Mouse (Mus musculus): ENCODE measurements around the gene Plekha6.

- TF ChIP-seq CHD2 (IDR thresholded peaks at IDR 0.05; ENCODE audit: low read depth, low read length) (no peak), MAFK (IDR thresholded peaks at IDR 0.05; ENCODE audit: insufficient read depth, low read depth, low read length) (no peak), HCFC1 (IDR thresholded peaks at IDR 0.05; ENCODE audit: borderline replicate concordance, insufficient read depth, low read length) (no peak), ZNF384 (IDR thresholded peaks at IDR 0.05; ENCODE audit: low read depth, low read length) (0 out of 2 replicates have a peak, but pooled peaks have one; percentile 25), ZC3H11A (IDR thresholded peaks at IDR 0.05; ENCODE audit: borderline replicate concordance, low read depth, low read length) (no peak)
Measured at GRCm38 (mm10) chr1:133118127-133118526, 45.9 kb upstream of the Plekha6 start.

Measured in ES-E14 (cell line).